Mouse (Mus musculus) MEL (cell line): ENCODE data around the gene Gpr108. TPM values are rescaled to one million over a fixed set of nuclear protein-coding genes. Genes with fewer than 3 reads are reported as not detected.

Experiments
- DNase-seq: peaks from one replicate; pipeline ENCODE4 v3.0.0; 2011; ENCODE audit warnings: low read depth, low spot score
- H3K27ac ChIP-seq: 2 replicates; pipeline ENCODE4 v1.5.1; 2012; ENCODE audit warnings: low read depth, mild to moderate bottlenecking, control low read depth, low read length, moderate library complexity; ENCODE audit not compliant: control insufficient read depth
- H3K27me3 ChIP-seq, 2 experiments: fragments of 150-350 bp in 1 of 2; sonication (generic) in 1 of 2; 2 replicates each; pipeline ENCODE4 v1.6.1; 2012; ENCODE audit warnings: low read length in 2 of 2, mild to moderate bottlenecking in 2 of 2, improper control_type of control experiment in 1 of 2, moderate library complexity in 1 of 2; ENCODE audit not compliant: insufficient read depth in 2 of 2, control insufficient read depth in 1 of 2
- H3K36me3 ChIP-seq, 2 experiments: 2 replicates each; pipeline ENCODE4 v1.6.1; 2012 to 2014; ENCODE audit warnings: low read length in 2 of 2, improper control_type of control experiment in 1 of 2, inconsistent platforms in 1 of 2, mild to moderate bottlenecking in 1 of 2; ENCODE audit not compliant: insufficient read depth in 2 of 2, control insufficient read depth in 1 of 2
- H3K4me1 ChIP-seq, 2 experiments: fragments of 150-350 bp in 1 of 2; sonication (generic) in 1 of 2; 2 replicates each; pipeline ENCODE4 v1.6.1; 2012; ENCODE audit warnings: low read length in 2 of 2, improper control_type of control experiment in 1 of 2, mild to moderate bottlenecking in 1 of 2; ENCODE audit not compliant: insufficient read depth in 2 of 2, control insufficient read depth in 1 of 2
- H3K4me3 ChIP-seq, 2 experiments: fragments of 150-350 bp in 1 of 2; sonication (generic) in 1 of 2; 2 replicates each; pipeline ENCODE4 v1.5.1; 2012; ENCODE audit warnings: low read depth in 2 of 2, low read length in 2 of 2, mild to moderate bottlenecking in 2 of 2, moderate library complexity in 2 of 2, control low read depth in 1 of 2, improper control_type of control experiment in 1 of 2; ENCODE audit not compliant: control insufficient read depth in 1 of 2, insufficient read depth in 1 of 2
- H3K79me2 ChIP-seq: 2 replicates; pipeline ENCODE4 v1.6.1; 2012; ENCODE audit warnings: mild to moderate bottlenecking, low read length, moderate library complexity; ENCODE audit not compliant: control insufficient read depth, poor library complexity, insufficient read depth
- H3K9ac ChIP-seq: 2 replicates; pipeline ENCODE4 v1.6.1; 2012; ENCODE audit warnings: low read depth, mild to moderate bottlenecking, control low read depth, low read length, moderate library complexity; ENCODE audit not compliant: control insufficient read depth, poor library complexity, severe bottlenecking
- H3K9me3 ChIP-seq: fragments of 150-350 bp; sonication (generic); replicated peaks from 2 replicates; pipeline ENCODE4 v1.6.1; 2012; ENCODE audit warnings: mild to moderate bottlenecking, low read length, improper control_type of control experiment, moderate library complexity; ENCODE audit not compliant: insufficient read depth
- CTCF ChIP-seq, 3 experiments: IDR thresholded peaks in 2 of 3; conservative IDR thresholded peaks in 1 of 3; 2 replicates each; pipeline ENCODE4 v1.5.1; 2011 to 2012; ENCODE audit warnings: low read length in 3 of 3, low read depth in 2 of 3, mild to moderate bottlenecking in 2 of 3, improper control_type of control experiment in 1 of 3, inconsistent platforms in 1 of 3, mixed read lengths in 1 of 3, moderate library complexity in 1 of 3; ENCODE audit not compliant: control insufficient read depth in 1 of 3, insufficient read depth in 1 of 3, poor library complexity in 1 of 3, severe bottlenecking in 1 of 3
- E2F4 ChIP-seq: IDR thresholded peaks from 2 replicates; pipeline ENCODE4 v1.6.1; 2011; ENCODE audit warnings: low read depth, low read length, improper control_type of control experiment, borderline replicate concordance
- GATA1 ChIP-seq: IDR thresholded peaks from 2 replicates; pipeline ENCODE4 v1.6.1; 2011; ENCODE audit warnings: low read depth, low read length, improper control_type of control experiment
- JUND ChIP-seq: IDR thresholded peaks from 2 replicates; pipeline ENCODE4 v1.6.1; 2011; ENCODE audit warnings: low read depth, mild to moderate bottlenecking, improper control_type of control experiment, low read length
- KAT2A ChIP-seq: conservative IDR thresholded peaks from 2 replicates; pipeline ENCODE4 v1.6.1; 2012; ENCODE audit warnings: low read depth, low read length, improper control_type of control experiment, inconsistent platforms
- MAZ ChIP-seq: IDR thresholded peaks from 2 replicates; pipeline ENCODE4 v1.6.1; 2012; ENCODE audit warnings: low read depth, mild to moderate bottlenecking, inconsistent platforms, low read length, improper control_type of control experiment
- MXI1 ChIP-seq: IDR thresholded peaks from 2 replicates; pipeline ENCODE4 v1.6.1; 2011; ENCODE audit warnings: mild to moderate bottlenecking, low read depth, low read length, improper control_type of control experiment
- MYB ChIP-seq: IDR thresholded peaks from 2 replicates; pipeline ENCODE4 v1.6.1; 2011; ENCODE audit warnings: mild to moderate bottlenecking, low read depth, low read length, improper control_type of control experiment
- NELFE ChIP-seq: IDR thresholded peaks from 2 replicates; pipeline ENCODE4 v1.6.1; 2011; ENCODE audit warnings: low read depth, low read length, improper control_type of control experiment
- POLR2A ChIP-seq, 2 experiments: IDR thresholded peaks; 2 replicates each; pipeline ENCODE4 v1.6.1; 2011 to 2012; ENCODE audit warnings: low read length in 2 of 2, mild to moderate bottlenecking in 2 of 2, control low read depth in 1 of 2, improper control_type of control experiment in 1 of 2, low read depth in 1 of 2, moderate library complexity in 1 of 2; ENCODE audit not compliant: control insufficient read depth in 1 of 2, insufficient read depth in 1 of 2, poor library complexity in 1 of 2
- SIN3A ChIP-seq: IDR thresholded peaks from 2 replicates; pipeline ENCODE4 v1.6.1; 2012; ENCODE audit warnings: low read length, improper control_type of control experiment, inconsistent platforms
- TAL1 ChIP-seq: IDR thresholded peaks from 2 replicates; pipeline ENCODE4 v1.6.1; 2012; ENCODE audit warnings: mild to moderate bottlenecking, inconsistent platforms, low read length, moderate library complexity, mixed read lengths
- TCF12 ChIP-seq: IDR thresholded peaks from 2 replicates; pipeline ENCODE4 v1.6.1; 2014; ENCODE audit warnings: low read depth, mild to moderate bottlenecking, inconsistent platforms, low read length, improper control_type of control experiment, moderate library complexity
- UBTF ChIP-seq: IDR thresholded peaks from 2 replicates; pipeline ENCODE4 v1.6.1; 2012; ENCODE audit warnings: low read depth, mild to moderate bottlenecking, inconsistent platforms, low read length, improper control_type of control experiment, moderate library complexity, borderline replicate concordance; ENCODE audit not compliant: insufficient read depth
- ZKSCAN1 ChIP-seq: IDR thresholded peaks from 2 replicates; pipeline ENCODE4 v1.6.1; 2012; ENCODE audit warnings: low read depth, mild to moderate bottlenecking, inconsistent platforms, low read length, improper control_type of control experiment, moderate library complexity
- ZMIZ1 ChIP-seq: IDR thresholded peaks from 2 replicates; pipeline ENCODE4 v1.6.1; 2012; ENCODE audit warnings: low read depth, mild to moderate bottlenecking, inconsistent platforms, low read length, improper control_type of control experiment, moderate library complexity
- polyA plus RNA-seq, 2 experiments: library from polyadenylated mRNA; stranded (reverse) in 1 of 2; unstranded in 1 of 2; fragments of >175 nt in 1 of 2; fragments of >200 nt in 1 of 2; gene quantifications; 2 replicates each; pipeline versions ENCODE4 v1.2.1 to v1.2.4; 2012; ENCODE audit warnings: low replicate concordance in 2 of 2, low read depth in 1 of 2; ENCODE audit not compliant: insufficient read length in 2 of 2, insufficient read depth in 1 of 2, missing spikeins in 1 of 2
- total RNA-seq: library from RNA; depleted of rRNA; stranded (reverse); fragments of 300-350 nt; gene quantifications from 2 replicates; pipeline ENCODE4 v1.2.3, GENCODE M21; 2012

The Gpr108 gene
- total and polyA plus RNA-seq, 3 experiments = 21.8 to 35.9 TPM; not detected in 1

DNA sequence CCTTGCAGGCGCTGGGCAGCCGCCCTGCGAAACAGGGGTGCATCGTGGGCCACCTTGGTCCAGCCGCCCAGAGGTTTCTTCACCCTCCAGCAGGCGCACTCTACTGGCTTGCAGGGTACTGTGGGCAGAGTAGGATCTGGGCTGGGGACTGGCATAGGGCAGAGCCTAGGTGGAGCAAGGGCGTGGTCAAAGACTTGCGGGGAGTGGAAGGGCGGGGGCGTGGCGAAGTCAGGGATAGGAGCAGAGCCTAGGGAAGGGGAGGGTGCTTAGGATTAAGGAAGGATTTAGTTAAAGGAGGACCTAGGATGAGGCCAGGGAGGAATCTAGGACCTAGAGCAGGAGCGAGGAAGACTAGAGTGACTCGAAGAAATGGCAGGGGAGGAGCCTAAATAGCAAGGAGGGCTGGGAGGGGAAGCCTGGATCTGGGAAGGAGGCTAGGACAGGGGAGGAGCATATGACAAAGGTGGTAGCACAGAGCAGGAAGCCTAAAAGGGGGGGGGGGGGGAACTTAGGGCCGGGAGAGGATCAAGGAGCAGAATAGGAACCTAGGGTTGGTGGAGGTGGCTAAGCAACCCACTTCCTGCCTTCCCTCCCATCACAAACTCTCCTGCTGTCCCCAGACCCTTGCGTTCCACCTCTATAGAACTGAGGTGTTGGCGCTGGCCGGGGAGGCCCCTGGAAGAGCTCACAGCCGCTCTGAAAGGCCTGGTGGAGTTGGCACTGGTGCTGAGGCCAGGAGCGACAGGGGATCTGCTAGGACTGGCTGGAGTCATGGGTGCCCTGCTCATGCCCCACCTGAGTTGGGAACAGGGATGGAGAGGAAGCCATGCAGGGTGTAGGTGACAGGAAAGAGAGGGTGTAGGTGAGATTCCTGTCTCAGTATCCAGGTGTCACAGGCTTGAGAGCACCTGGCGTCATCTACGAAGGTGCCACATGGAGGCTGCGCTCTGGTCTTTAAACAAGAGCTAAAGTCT lies 17.0 kb upstream of the Gpr108 start:
- H3K27me3 ChIP-seq = no peaks in the 10 kb centered on the region
- H3K9me3 ChIP-seq = no peaks in the 10 kb centered on the region
- peaks cover 0 to 9% of the 10 kb centered on the region in 2 experiments; a peak in 2 of 4 replicates for H3K4me1 ChIP-seq
- DNase-seq = peak; percentile 86
- TF ChIP-seq MAZ (0 out of 2 replicates have a peak, but pooled peaks have one; percentile 26), GATA1 (no peak), SIN3A (peak; percentile 24; the same call in 1 of the 2 replicates), UBTF (no peak), CTCF (IDR thresholded peaks at IDR 0.05 in 2 of 3, conservative IDR thresholded peaks at IDR 0.05 in 1 of 3; ENCODE audit: control insufficient read depth in 1 of 3, insufficient read depth in 1 of 3, low read depth in 2 of 3, low read length in 3 of 3, poor library complexity in 1 of 3, severe bottlenecking in 1 of 3) (peak in 1 of 3 experiments; percentile 28; a peak in 2 of 6 replicates), POLR2A (IDR thresholded peaks at IDR 0.05; ENCODE audit: control insufficient read depth in 1 of 2, insufficient read depth in 1 of 2, low read depth in 1 of 2, low read length in 2 of 2, poor library complexity in 1 of 2) (0 out of 4 replicates have a peak, but pooled peaks have one; percentile 27 to 45), MYB (no peak), NELFE (peak; percentile 20; the same call in 1 of the 2 replicates), KAT2A (no peak), TCF12 (no peak), ZKSCAN1 (no peak), MXI1 (no peak)
- H3K4me3 ChIP-seq = peak overlapping the region; percentile 27 to 61; a peak in 3 of 4 replicates
- H3K79me2 ChIP-seq = no peaks in the 10 kb centered on the region
- H3K27ac ChIP-seq = no peak overlapping the region
- H3K9ac ChIP-seq = 0 out of 2 replicates have a peak overlapping the region, but pooled peaks have one; percentile 6
- H3K36me3 ChIP-seq = peaks cover 0 to 4% of the 10 kb centered on the region in 2 experiments; a peak in 1 of 4 replicates

DNA sequence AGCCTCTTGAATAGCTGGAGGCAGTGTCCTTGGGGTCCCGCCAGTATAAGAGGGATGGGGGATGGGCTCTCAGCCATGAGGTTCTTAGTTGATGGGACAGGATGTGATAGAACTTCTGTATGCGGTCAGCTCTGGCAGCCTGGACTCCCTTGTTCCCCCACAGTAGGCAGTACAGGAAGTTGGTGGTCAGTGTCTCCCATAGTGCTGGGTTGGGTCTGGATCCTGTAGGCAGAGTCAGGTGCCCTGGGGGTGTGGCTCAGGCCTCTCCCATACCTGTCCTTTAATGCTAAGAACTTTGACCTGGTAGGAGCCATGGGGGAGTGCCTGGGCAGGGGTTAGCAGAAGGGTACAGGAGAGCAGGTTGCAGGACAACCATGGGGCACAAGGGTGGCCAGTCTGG lies 15.9 kb upstream of the Gpr108 start:
- no peaks in the 10 kb centered on the region for H3K79me2 ChIP-seq
- no peak overlapping the region for H3K4me3 ChIP-seq
- H3K27me3 ChIP-seq = no peaks in the 10 kb centered on the region
- no peaks in the 10 kb centered on the region for H3K9me3 ChIP-seq
- no peak overlapping the region for H3K9ac ChIP-seq
- H3K27ac ChIP-seq = no peak overlapping the region
- peaks cover 0 to 4% of the 10 kb centered on the region in 2 experiments; a peak in 2 of 4 replicates for H3K36me3 ChIP-seq
- TF ChIP-seq JUND = no peak
- TF ChIP-seq TAL1 = no peak
- no peak for TF ChIP-seq E2F4
- TF ChIP-seq CTCF (IDR thresholded peaks at IDR 0.05 in 2 of 3, conservative IDR thresholded peaks at IDR 0.05 in 1 of 3; ENCODE audit: control insufficient read depth in 1 of 3, insufficient read depth in 1 of 3, low read depth in 2 of 3, low read length in 3 of 3, poor library complexity in 1 of 3, severe bottlenecking in 1 of 3) = no peak
- TF ChIP-seq ZMIZ1 = no peak
- TF ChIP-seq SIN3A = no peak
- DNase-seq = no peak
- H3K4me1 ChIP-seq = peaks cover 0 to 15% of the 10 kb centered on the region in 2 experiments; a peak in 2 of 4 replicates
